Mouse (Mus musculus) liver, adult 2 months (tissue): ENCODE results near the gene Iqcf3. TPM values are rescaled to one million over a fixed set of nuclear protein-coding genes. Genes with fewer than 3 reads are reported as not detected.

Source experiments
- DNase-seq: peaks from one replicate; pipeline ENCODE4 v3.0.0-alpha.2; 2011; ENCODE audit warnings: low read depth, low spot score; ENCODE audit errors: extremely low read depth
- H3K27ac ChIP-seq: fragments of 200-500 bp; replicated peaks from 2 replicates; pipeline ENCODE4 v1.5.1; 2012; ENCODE audit warnings: low read depth, mild to moderate bottlenecking, control low read depth, inconsistent platforms, low read length; ENCODE audit not compliant: insufficient read depth
- H3K27me3 ChIP-seq: fragments of 200-500 bp; 2 replicates; pipeline ENCODE4 v1.6.1; 2012; ENCODE audit warnings: mild to moderate bottlenecking, moderate library complexity, low read length, inconsistent platforms; ENCODE audit not compliant: control insufficient read depth, insufficient read depth
- H3K36me3 ChIP-seq: fragments of 200-500 bp; 2 replicates; pipeline ENCODE4 v1.6.1; 2012; ENCODE audit warnings: low read length, inconsistent platforms; ENCODE audit not compliant: control insufficient read depth, insufficient read depth
- H3K4me1 ChIP-seq: fragments of 200-500 bp; 2 replicates; pipeline ENCODE4 v1.6.1; 2011; ENCODE audit warnings: low read length; ENCODE audit not compliant: control insufficient read depth, insufficient read depth
- H3K4me3 ChIP-seq: fragments of 200-500 bp; 2 replicates; pipeline ENCODE4 v1.5.1; 2011; ENCODE audit warnings: low read depth, mild to moderate bottlenecking, control low read depth, low read length, moderate library complexity; ENCODE audit not compliant: insufficient read depth
- H3K79me2 ChIP-seq: fragments of 200-500 bp; 2 replicates; pipeline ENCODE4 v1.6.1; 2012; ENCODE audit warnings: inconsistent platforms, mild to moderate bottlenecking, low read length, moderate library complexity; ENCODE audit not compliant: control insufficient read depth, insufficient read depth
- H3K9ac ChIP-seq: fragments of 200-500 bp; 2 replicates; pipeline ENCODE4 v1.6.1; 2012; ENCODE audit warnings: low read depth, mild to moderate bottlenecking, control low read depth, inconsistent platforms, low read length
- CTCF ChIP-seq: fragments of 200-500 bp; IDR thresholded peaks from 2 replicates; pipeline ENCODE4 v1.5.1; 2011; ENCODE audit warnings: low read depth, low read length, control low read depth
- POLR2A ChIP-seq: fragments of 200-500 bp; IDR thresholded peaks from 2 replicates; pipeline ENCODE4 v1.6.1; 2011; ENCODE audit warnings: low read length, control low read depth; ENCODE audit not compliant: insufficient read depth; ENCODE audit errors: extremely low read depth
- WGBS: fragments of 180-500 bp; shearing (Covaris S2); methylation state at CpG from one replicate; pipeline ENCODE4 v1.1.7; 2018; 5-methylcytosine and 5-hydroxymethylcytosine counted together
- polyA plus RNA-seq: library from polyadenylated mRNA; depleted of rRNA; stranded (reverse); fragments of >200 nt; gene quantifications from 2 replicates; pipeline ENCODE4 v1.2.3, GENCODE M21; 2012
- total RNA-seq: library from RNA; depleted of rRNA; stranded (reverse); fragments of >200 nt; gene quantifications from 2 replicates; pipeline ENCODE4 v1.2.3, GENCODE M21; 2014

Gene Iqcf3
- total and polyA plus RNA-seq, 2 experiments = not detected

DNA sequence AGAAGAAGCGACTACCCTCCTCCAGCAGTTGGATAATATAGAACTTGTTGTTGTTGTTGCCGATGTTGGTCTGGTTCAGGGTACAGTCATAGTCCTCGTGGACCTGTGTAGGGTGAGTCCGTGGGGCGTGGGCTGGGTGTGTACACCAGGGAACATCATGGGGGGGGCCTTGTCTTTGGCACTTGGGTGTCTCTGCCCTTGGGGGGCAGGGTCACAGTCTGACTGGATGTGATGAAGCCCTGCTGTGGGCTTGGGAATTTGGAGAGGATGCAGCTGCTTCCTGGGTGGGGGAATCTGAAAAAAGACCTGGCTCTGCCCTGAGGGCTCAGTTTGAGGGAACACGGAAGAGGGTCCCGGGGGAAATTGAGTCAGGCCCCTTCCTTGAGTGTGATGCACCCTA lies 86.4 kb downstream of the Iqcf3 start:
- no peak for DNase-seq
- WGBS = 72% methylated on average over 7 of the region's 7 CpGs

DNA sequence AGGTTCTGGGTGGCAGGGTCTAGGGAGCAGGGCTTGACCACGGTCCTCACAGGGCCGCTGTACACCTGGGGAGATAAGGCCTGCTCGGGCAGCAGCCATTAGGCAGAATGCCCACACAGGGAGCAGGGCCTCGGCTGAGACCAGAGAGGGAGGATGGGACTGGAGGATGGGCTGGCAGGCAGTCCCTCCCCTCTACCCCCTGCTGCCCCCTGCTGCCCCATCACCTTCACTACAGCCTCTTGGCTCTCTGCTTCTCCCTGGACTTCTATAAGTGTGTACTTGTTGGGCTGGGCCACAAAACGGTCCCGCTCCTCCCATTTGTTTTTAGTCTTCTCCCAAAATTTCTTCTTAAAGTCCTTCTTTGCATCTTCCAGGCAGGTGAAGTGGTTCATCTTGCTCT lies 87.0 kb downstream of the Iqcf3 start:
- DNase-seq = peak; percentile 49
- Histone ChIP-seq H3K4me3 (no peak overlapping the region), H3K27ac (no peak overlapping the region), H3K4me1 (peaks cover 14% of the 10 kb centered on the region), H3K36me3 (no peaks in the 10 kb centered on the region), H3K27me3 (no peaks in the 10 kb centered on the region), H3K9ac (no peak overlapping the region), H3K79me2 (peaks cover 3% of the 10 kb centered on the region; the same call in 1 of the 2 replicates)
- TF ChIP-seq POLR2A (no peak), CTCF (peak; percentile 90)
- WGBS = 9% methylated on average over 6 of the region's 6 CpGs

More for the DNA sequence above, 86.4 kb downstream of the Iqcf3 start:
- Histone ChIP-seq H3K79me2 (peaks cover 3% of the 10 kb centered on the region; the same call in 1 of the 2 replicates), H3K27ac (no peak overlapping the region), H3K27me3 (no peaks in the 10 kb centered on the region), H3K9ac (peak overlapping the region; percentile 62; the same call in 1 of the 2 replicates), H3K4me1 (peaks cover 14% of the 10 kb centered on the region), H3K36me3 (no peaks in the 10 kb centered on the region), H3K4me3 (no peak overlapping the region)
- TF ChIP-seq CTCF = no peak

- H3K9ac ChIP-seq = no peak overlapping the region
Observed at GRCm38 (mm10) chr9:106473753-106474105, 87.7 kb downstream of the Iqcf3 start.

GRCm38 (mm10) chr9:106473081-106473752 lies 88.2 kb downstream of the Iqcf3 start:
- no peak overlapping the region for H3K9ac ChIP-seq
- no peaks in the 10 kb centered on the region for H3K36me3 ChIP-seq
- 93% methylated on average over 16 of the region's 16 CpGs for WGBS
- no peak for DNase-seq
- no peaks in the 10 kb centered on the region for H3K27me3 ChIP-seq
- H3K4me3 ChIP-seq = no peak overlapping the region
- peaks cover 16% of the 10 kb centered on the region for H3K4me1 ChIP-seq
- no peak overlapping the region for H3K27ac ChIP-seq
- TF ChIP-seq CTCF (no peak), POLR2A (no peak)
- H3K79me2 ChIP-seq = peaks cover 2% of the 10 kb centered on the region; the same call in 1 of the 2 replicates

More at GRCm38 (mm10) chr9:106473753-106474105, 87.7 kb downstream of the Iqcf3 start:
- Histone ChIP-seq H3K27me3 (no peaks in the 10 kb centered on the region), H3K79me2 (peaks cover 3% of the 10 kb centered on the region; the same call in 1 of the 2 replicates), H3K4me1 (peaks cover 16% of the 10 kb centered on the region), H3K27ac (no peak overlapping the region), H3K4me3 (no peak overlapping the region), H3K36me3 (no peaks in the 10 kb centered on the region)
- no peak for TF ChIP-seq POLR2A
- no peak for TF ChIP-seq CTCF
- DNase-seq = no peak
- WGBS = 86% methylated on average over 5 of the region's 5 CpGs

- peak; percentile 28 for DNase-seq
- no peaks in the 10 kb centered on the region for H3K36me3 ChIP-seq
- no peaks in the 10 kb centered on the region; the same call in 1 of the 2 replicates for H3K79me2 ChIP-seq
- H3K9ac ChIP-seq = no peak overlapping the region
- H3K27ac ChIP-seq = no peak overlapping the region
- H3K27me3 ChIP-seq = no peaks in the 10 kb centered on the region
- 69% methylated on average over 4 of the region's 4 CpGs for WGBS
- TF ChIP-seq POLR2A (no peak), CTCF (no peak)
- peaks cover 10% of the 10 kb centered on the region; the same call in 1 of the 2 replicates for H3K4me1 ChIP-seq
- H3K4me3 ChIP-seq = no peak overlapping the region
Observed at GRCm38 (mm10) chr9:106472321-106472720, 89.1 kb downstream of the Iqcf3 start.

DNA sequence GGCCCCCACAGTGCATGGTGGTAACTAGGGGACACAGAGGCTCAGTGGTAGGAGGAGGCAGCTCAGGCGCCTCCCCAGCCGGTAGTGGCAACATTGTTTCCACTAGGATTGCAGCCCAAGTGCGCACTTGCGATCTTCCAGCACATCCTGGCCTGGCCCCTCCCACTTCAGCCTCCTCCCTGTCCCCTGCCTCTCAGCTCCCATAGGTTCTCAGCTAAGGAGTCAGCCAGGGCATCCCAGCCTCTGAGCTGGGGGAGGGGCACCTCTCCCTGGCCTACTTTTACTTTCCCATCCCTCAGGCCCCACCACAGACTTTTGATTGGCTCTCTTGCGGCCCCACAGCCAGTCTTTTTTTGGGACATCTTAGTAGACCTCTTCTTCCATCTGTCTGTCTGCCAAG lies 89.5 kb downstream of the Iqcf3 start:
- no peaks in the 10 kb centered on the region for H3K27me3 ChIP-seq
- 0 out of 2 replicates have a peak overlapping the region, but pooled peaks have one; percentile 16 for H3K9ac ChIP-seq
- WGBS = 76% methylated on average over 5 of the region's 5 CpGs
- no peaks in the 10 kb centered on the region; the same call in 1 of the 2 replicates for H3K79me2 ChIP-seq
- DNase-seq = peak; percentile 26
- peak overlapping the region; percentile 24; the same call in 1 of the 2 replicates for H3K4me3 ChIP-seq
- TF ChIP-seq POLR2A (no peak), CTCF (no peak)
- peaks cover 10% of the 10 kb centered on the region; the same call in 1 of the 2 replicates for H3K4me1 ChIP-seq
- peak overlapping the region; percentile 27; the same call in 1 of the 2 replicates for H3K27ac ChIP-seq
- no peaks in the 10 kb centered on the region for H3K36me3 ChIP-seq
